Mouse (Mus musculus) thymus, postnatal 36 days (tissue): ENCODE results near the gene Gtf2i.

Source experiments
- DNase-seq, 2 experiments: peaks; one replicate each; pipeline ENCODE4 v3.0.0; 2022; ENCODE audit warnings: mixed read lengths in 2 of 2

Gtf2i gene

DNA sequence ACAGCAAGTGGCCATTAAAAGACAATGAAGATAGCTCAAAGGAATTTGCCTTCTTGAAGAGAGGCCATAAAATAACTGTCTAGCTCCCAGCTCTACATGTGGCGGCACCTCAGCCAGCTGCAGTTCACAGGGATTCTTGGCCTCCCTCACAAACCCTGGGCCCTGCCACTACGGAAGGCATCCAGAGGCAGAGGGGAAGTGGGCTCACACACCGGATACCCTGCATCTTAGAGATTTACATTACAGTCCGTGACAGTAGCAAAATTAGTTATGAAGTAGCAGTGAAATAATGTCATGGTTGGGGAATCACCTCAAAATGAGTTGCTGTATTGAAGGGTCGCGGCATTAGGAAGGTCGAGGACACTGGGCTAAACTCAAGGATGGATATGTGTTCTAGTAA, 126.0 kb downstream of the Gtf2i start:
- peak; percentile 20 to 49 for DNase-seq
